20 mouse cellular contexts compared by ENCODE assay signal in the genomic region with DNA sequence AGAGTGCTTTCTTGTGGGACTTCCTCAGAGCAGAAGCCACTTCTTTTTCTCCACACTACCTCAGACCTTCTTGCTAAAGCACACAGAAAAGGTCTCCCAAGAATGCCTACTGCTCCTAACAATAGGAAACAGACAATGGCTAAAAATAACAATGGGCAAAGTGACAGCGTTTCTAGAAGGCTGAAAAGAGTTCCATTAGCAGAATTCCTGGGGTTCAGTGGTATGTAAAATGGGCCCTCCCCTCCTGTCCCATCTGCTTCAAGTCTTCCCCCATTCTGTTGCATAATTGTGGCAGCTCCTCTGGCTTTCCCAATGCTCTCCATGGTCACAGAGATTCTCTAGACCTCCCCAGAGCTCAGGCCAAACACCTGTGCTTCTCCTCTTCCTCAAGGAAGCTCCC. TPM values are rescaled to one million over a fixed set of nuclear protein-coding genes. Genes with fewer than 3 reads are reported as not detected.
DNase-seq lines count a peak whose midpoint lies in the region; ATAC-seq and TF ChIP-seq lines count a peak whose summit lies in the region.
"Had no signal": no experiment of that assay in that cellular context is flagged by ENCODE, and none has a peak within 500 bp of the region (broad histone marks: within the 10 kb centered on the region; RNA-seq: fewer than 3 reads in every experiment).

No protein-coding gene starts in this region.

- 3% methylated on average over 1 of the region's 1 CpGs for WGBS in hindbrain, embryonic 10.5 days
- WGBS in hindbrain, postnatal 0 days, result 5% methylated on average over 1 of the region's 1 CpGs

- TF ChIP-seq CTCF in hindbrain, postnatal 0 days (IDR thresholded peaks at IDR 0.05; ENCODE audit: low read depth), result no peak

- peak overlapping the region; percentile 63 for H3K27ac ChIP-seq in hindbrain, embryonic 10.5 days
- H3K27ac ChIP-seq in hindbrain, postnatal 0 days, result no peak overlapping the region
- H3K27ac ChIP-seq: gastrocnemius, adult 2 months; hindbrain, embryonic 12.5 days; kidney, postnatal 0 days; limb, embryonic 13.5 days; liver, embryonic 12.5 days had no signal

- H3K27me3 ChIP-seq in hindbrain, embryonic 10.5 days (ENCODE audit: insufficient read depth, poor library complexity, severe bottlenecking), result no peaks in the 10 kb centered on the region
- no peaks in the 10 kb centered on the region for H3K27me3 ChIP-seq in hindbrain, postnatal 0 days (ENCODE audit: insufficient read depth, low read length)
- H3K27me3 ChIP-seq: hindbrain, embryonic 12.5 days; limb, embryonic 13.5 days; liver, embryonic 12.5 days; megakaryocyte, embryonic 14.5 days had no signal

- H3K4me1 ChIP-seq in hindbrain, embryonic 10.5 days (replicated peaks), result peaks cover 18% of the 10 kb centered on the region
- H3K4me1 ChIP-seq in hindbrain, postnatal 0 days (ENCODE audit: insufficient read depth, low read length), result no peaks in the 10 kb centered on the region
- H3K4me1 ChIP-seq: liver, embryonic 12.5 days had no signal

- no peak overlapping the region for H3K4me3 ChIP-seq in hindbrain, embryonic 10.5 days
- no peak overlapping the region for H3K4me3 ChIP-seq in hindbrain, postnatal 0 days (ENCODE audit: low read length)
- H3K4me3 ChIP-seq: gastrocnemius, adult 2 months; hindbrain, embryonic 12.5 days; limb, embryonic 13.5 days; liver, embryonic 12.5 days had no signal

- H3K4me2 ChIP-seq in hindbrain, postnatal 0 days (ENCODE audit: low read depth, low read length), result no peak overlapping the region
- H3K4me2 ChIP-seq: hindbrain, embryonic 12.5 days; limb, embryonic 13.5 days; liver, embryonic 12.5 days had no signal

- H3K9me3 ChIP-seq in hindbrain, embryonic 10.5 days, result 0 out of 2 replicates have a peak, but pooled peaks cover 6% of the 10 kb centered on the region
- H3K9me3 ChIP-seq in hindbrain, postnatal 0 days (ENCODE audit: low read length), result no peaks in the 10 kb centered on the region
- H3K9me3 ChIP-seq: G1E; hindbrain, embryonic 12.5 days; limb, embryonic 13.5 days; liver, embryonic 12.5 days had no signal

- H3K9ac ChIP-seq in hindbrain, postnatal 0 days (replicated peaks; ENCODE audit: low read length), result no peak overlapping the region
- H3K9ac ChIP-seq: hindbrain, embryonic 12.5 days; limb, embryonic 13.5 days; liver, embryonic 12.5 days had no signal

- peaks cover 10% of the 10 kb centered on the region for H3K36me3 ChIP-seq in hindbrain, embryonic 10.5 days
- no peaks in the 10 kb centered on the region for H3K36me3 ChIP-seq in hindbrain, postnatal 0 days (ENCODE audit: insufficient read depth, low read length)
- H3K36me3 ChIP-seq: G1E; hindbrain, embryonic 12.5 days; liver, embryonic 12.5 days had no signal

- ATAC-seq in frontal cortex, adult (ENCODE audit: low TSS enrichment), result peak; percentile 20; the same call in 1 of the 2 replicates
- ATAC-seq in hindbrain, postnatal 0 days, result no peak
- no peak for ATAC-seq in megakaryocyte, adult 5-6 weeks (ENCODE audit: poor library complexity, severe bottlenecking)
- ATAC-seq: liver, embryonic 12.5 days had no signal

- no peak for DNase-seq in frontal cortex, postnatal 10 days (ENCODE audit: low spot score in 2 of 2)
- DNase-seq in hindbrain, embryonic 10.5 days (ENCODE audit: low spot score), result no peak
- no peak for DNase-seq in hindbrain, postnatal 0 days (ENCODE audit: low spot score)
- DNase-seq in R1 (ENCODE audit: low read depth, low spot score), result peak; percentile 96
- peak; percentile 11 for DNase-seq in mesoderm, embryonic 11.5 days (ENCODE audit: low read depth, low spot score)
- DNase-seq in right cerebral cortex, postnatal 25 days, result no peak
- DNase-seq: adrenal gland, postnatal 25 days; cerebellum, adult 9-11 months; gastrocnemius, adult 2 months; kidney, adult 18-20 months; layer of hippocampus, adult 9-11 months; lung, adult 18-20 months had no signal

RNA-seq across cellular contexts. Expression of a gene that starts 31.4 kb away (rescaled TPM):
- 4.0 and 4.9 TPM in 2 replicates for polyA plus RNA-seq in hindbrain, embryonic 10.5 days (2016; fragmentation: Nextera tagmentation; extraction: Ambion mirVana)
- 28.5 and 40.6 TPM in 2 replicates for total RNA-seq in hindbrain, postnatal 0 days (2014; rRNA removed)
- 15.4 and 15.9 TPM in 2 replicates for polyA plus RNA-seq in hindbrain, postnatal 0 days (2015; fragmentation: Nextera tagmentation; extraction: Ambion mirVana)
- total RNA-seq in megakaryocyte, adult 5-6 weeks (2015), result 0.22 and 1.4 TPM in 2 replicates
- 0.41 and 0.59 TPM in 2 replicates for total RNA-seq in megakaryocyte, adult 5-6 weeks (2017)

Comparison
In these comparisons a context has a peak if more than half of its experiments do, and no peak if none do; other contexts are left out.
1. DNase-seq: peak in R1 (single experiment) and mesoderm, embryonic 11.5 days (single experiment); none in frontal cortex, postnatal 10 days (0 of 2), hindbrain, embryonic 10.5 days (single experiment), hindbrain, postnatal 0 days (single experiment) and right cerebral cortex, postnatal 25 days (single experiment).
2. RNA of a gene that starts 31.4 kb away (total RNA-seq): 28.5 to 40.6 TPM in hindbrain, postnatal 0 days; 0.22 to 1.4 TPM in megakaryocyte, adult 5-6 weeks; every median in the first group is over 10 times any median in the second.